In the genomic region with DNA sequence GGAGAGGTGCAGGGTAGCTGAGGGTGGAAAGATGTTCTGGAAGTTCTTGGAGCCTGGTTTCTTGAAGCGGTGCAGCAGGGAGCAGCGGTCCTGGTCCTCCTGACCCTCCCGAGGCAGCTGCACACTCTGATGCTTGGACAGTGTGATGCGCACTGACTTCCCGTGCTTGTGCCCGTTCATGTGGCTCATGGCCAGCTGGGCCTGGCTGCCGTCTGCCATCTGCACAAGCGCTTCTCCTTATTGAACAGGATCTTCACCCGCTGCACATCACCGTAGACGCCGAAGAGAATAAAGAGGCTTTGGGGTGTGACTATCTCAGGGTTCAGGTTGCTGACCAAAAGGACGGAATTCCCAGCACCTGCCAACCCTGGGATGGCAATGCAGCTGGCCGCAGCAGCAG, we compare ENCODE assay signal across 27 mouse cellular contexts.
DNase-seq lines count a peak whose midpoint lies in the region; TF ChIP-seq lines count a peak whose summit lies in the region.
"Had no signal": no experiment of that assay in that cellular context is flagged by ENCODE, and none has a peak within 500 bp of the region (broad histone marks: within the 10 kb centered on the region; RNA-seq: fewer than 3 reads in every experiment).

No protein-coding gene starts in this region.

- 90% methylated on average over 14 of the region's 14 CpGs for WGBS in kidney, adult 2 months

- no peaks in the 10 kb centered on the region for H3K36me3 ChIP-seq in kidney, adult 2 months (ENCODE audit: control insufficient read depth, insufficient read depth, low read length)
- H3K36me3 ChIP-seq: embryonic facial prominence, embryonic 13.5 days; forebrain, embryonic 10.5 days; hindbrain, embryonic 12.5 days; intestine, embryonic 15.5 days; limb, embryonic 12.5 days; lung, embryonic 15.5 days; midbrain, embryonic 12.5 days; neural tube, embryonic 12.5 days had no signal

- no peaks in the 10 kb centered on the region for H3K4me1 ChIP-seq in kidney, adult 2 months (ENCODE audit: control insufficient read depth, insufficient read depth, low read length)
- H3K4me1 ChIP-seq: embryonic facial prominence, embryonic 13.5 days; forebrain, embryonic 10.5 days; hindbrain, embryonic 12.5 days; intestine, embryonic 15.5 days; limb, embryonic 12.5 days; lung, embryonic 15.5 days; midbrain, embryonic 12.5 days; neural tube, embryonic 12.5 days had no signal

- no peak overlapping the region for H3K27ac ChIP-seq in kidney, adult 2 months (ENCODE audit: insufficient read depth, low read depth, low read length)
- H3K27ac ChIP-seq: embryonic facial prominence, embryonic 13.5 days; forebrain, embryonic 10.5 days; hindbrain, embryonic 12.5 days; hindbrain, postnatal 0 days; intestine, embryonic 15.5 days; limb, embryonic 12.5 days; lung, embryonic 15.5 days; midbrain, embryonic 12.5 days; neural tube, embryonic 12.5 days; stomach, postnatal 0 days had no signal

- peak; percentile 10 for DNase-seq in brain, adult 2 months (ENCODE audit: low read depth, low spot score)
- peak; percentile 1 for DNase-seq in cerebellum, adult 11 months
- DNase-seq in cerebellum, adult 9-10 months: peak; percentile 8
- peak; percentile 25 to 26 for DNase-seq in cerebellum, postnatal 36 days
- DNase-seq in urinary bladder, postnatal 25 days (ENCODE audit: low spot score): no peak
- DNase-seq in kidney, adult 2 months: no peak
- DNase-seq: adrenal gland, adult 8-10 months; B cell, adult 2 months; gastrocnemius, postnatal 14 days; heart, adult 18-20 months; heart, postnatal 36 days; kidney, adult 9 months; kidney, postnatal 14 days; layer of hippocampus, adult 9-11 months; right cerebral cortex, postnatal 4 days; thymus, postnatal 4 days had no signal

- no peak for TF ChIP-seq CTCF in kidney, adult 2 months (conservative IDR thresholded peaks at IDR 0.05; ENCODE audit: insufficient read depth, insufficient read length, low read depth, low read length)

- H3K4me3 ChIP-seq in kidney, adult 2 months (ENCODE audit: insufficient read depth, low read depth, low read length): no peak overlapping the region
- H3K4me3 ChIP-seq: embryonic facial prominence, embryonic 13.5 days; forebrain, embryonic 10.5 days; hindbrain, embryonic 12.5 days; intestine, embryonic 15.5 days; limb, embryonic 12.5 days; lung, embryonic 15.5 days; midbrain, embryonic 12.5 days; myocyte; neural tube, embryonic 12.5 days had no signal

- no peak for TF ChIP-seq POLR2A in kidney, adult 2 months (IDR thresholded peaks at IDR 0.05; ENCODE audit: low read depth, low read length)

- no peaks in the 10 kb centered on the region for H3K27me3 ChIP-seq in kidney, adult 2 months (replicated peaks; ENCODE audit: control insufficient read depth, insufficient read depth, low read length)
- H3K27me3 ChIP-seq: embryonic facial prominence, embryonic 13.5 days; hindbrain, embryonic 12.5 days; intestine, embryonic 15.5 days; limb, embryonic 12.5 days; lung, embryonic 15.5 days; midbrain, embryonic 12.5 days; neural tube, embryonic 12.5 days had no signal

Comparison
In these comparisons a context has a peak if more than half of its experiments do, and no peak if none do; other contexts are left out.
1. DNase-seq: peak in brain, adult 2 months (single experiment), cerebellum, adult 11 months (single experiment), cerebellum, adult 9-10 months (single experiment) and cerebellum, postnatal 36 days (2 of 2); none in urinary bladder, postnatal 25 days (single experiment) and kidney, adult 2 months (single experiment).